Mouse (Mus musculus): ENCODE data around the gene Rasa2.

Gene Rasa2

DNA sequence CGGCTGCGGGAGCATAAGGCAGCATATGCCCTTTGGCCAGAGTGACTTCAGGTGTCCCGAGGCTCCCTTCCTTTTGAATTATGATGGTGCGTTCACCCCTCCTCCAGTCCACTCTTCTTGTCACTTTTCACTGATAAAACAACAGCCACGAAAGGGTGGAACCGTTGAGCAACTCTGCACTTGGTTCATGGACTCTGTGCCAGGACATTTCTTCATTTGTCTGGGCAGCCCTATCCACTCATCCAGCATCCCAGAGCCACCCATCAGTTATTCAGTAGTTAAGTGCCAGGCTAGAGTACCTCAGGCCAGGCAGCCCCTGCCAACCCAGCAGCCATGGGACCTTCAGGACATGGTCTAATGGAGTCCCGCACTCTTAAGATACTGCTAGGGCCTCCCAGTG, 7.1 kb upstream of the Rasa2 start:
- DNase-seq (ENCODE audit: low read depth): no peak

DNA sequence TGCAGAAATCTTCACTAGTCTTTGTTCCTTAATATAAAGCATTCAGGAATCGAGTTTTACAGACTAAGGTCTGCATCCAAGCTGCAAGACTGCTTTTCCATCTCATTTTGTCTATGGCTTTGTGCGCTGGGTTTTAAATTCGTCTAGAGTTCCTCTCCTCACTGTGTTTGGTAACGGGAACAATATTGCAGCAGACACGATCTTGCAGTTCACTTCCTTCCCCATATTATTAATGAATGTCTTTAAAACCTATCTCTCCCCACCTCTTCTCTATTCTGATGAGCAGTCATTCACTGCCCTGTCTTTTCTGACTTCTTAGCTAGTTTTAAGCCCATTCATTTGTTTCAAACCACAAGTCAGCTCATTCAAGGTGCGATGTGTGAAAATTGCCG, 5.7 kb upstream of the Rasa2 start:
- no peak for DNase-seq (ENCODE audit: low read depth)

DNA sequence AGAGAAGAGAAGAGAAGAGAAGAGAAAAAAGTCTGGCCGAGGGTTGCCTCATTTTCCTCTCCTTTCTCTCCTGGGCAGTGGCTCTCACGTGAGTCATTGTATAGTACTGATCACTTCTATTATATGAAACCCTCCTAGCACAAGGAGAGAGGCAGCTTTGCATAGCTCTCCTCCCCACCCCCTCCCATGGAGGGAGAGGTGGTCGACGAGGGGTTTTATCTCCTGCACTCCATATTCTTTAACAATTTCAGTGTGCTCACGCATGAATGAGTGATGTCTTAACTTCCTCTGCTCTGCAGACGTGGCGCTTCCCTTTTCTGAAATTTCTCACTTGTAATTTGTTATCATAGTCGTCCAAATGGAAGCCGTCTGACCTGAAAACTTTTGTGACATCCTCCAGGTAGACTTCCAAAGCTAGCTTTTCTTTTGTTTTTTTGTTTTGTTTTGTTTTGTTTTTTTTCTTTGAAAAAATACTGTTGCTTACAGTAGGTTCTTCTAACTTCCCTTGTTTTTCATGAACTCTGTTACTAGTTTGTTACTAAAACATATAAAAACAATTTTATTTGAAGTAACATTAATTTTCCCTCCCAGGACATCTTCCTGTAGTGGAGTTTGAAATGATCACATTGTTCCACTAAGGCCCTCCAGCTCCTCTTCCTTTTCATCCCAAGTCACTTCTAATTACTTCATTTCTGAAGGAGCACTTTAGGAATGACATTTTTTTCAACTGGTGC, 5.2 kb upstream of the Rasa2 start:
- DNase-seq (ENCODE audit: low read depth): no peak

DNA sequence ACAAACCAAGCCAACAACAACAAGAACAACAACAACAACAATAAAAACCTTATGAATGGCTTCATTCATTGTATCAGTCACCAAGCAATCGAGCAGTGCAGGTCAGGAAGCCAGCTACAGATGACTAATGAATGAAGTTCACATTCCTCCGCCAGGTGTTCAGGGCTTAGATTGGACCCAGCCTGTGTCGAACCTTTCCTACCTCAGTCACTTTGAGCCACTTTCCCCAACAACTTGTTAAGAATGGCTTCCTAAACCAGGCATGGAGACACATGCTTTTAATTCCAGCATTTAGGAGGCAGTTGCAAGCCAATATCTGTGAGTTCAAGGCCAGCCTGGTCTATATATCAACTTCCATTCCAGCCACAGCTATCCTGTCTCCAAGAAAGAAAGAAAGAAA, 4.5 kb upstream of the Rasa2 start:
- DNase-seq (ENCODE audit: low read depth): no peak

DNA sequence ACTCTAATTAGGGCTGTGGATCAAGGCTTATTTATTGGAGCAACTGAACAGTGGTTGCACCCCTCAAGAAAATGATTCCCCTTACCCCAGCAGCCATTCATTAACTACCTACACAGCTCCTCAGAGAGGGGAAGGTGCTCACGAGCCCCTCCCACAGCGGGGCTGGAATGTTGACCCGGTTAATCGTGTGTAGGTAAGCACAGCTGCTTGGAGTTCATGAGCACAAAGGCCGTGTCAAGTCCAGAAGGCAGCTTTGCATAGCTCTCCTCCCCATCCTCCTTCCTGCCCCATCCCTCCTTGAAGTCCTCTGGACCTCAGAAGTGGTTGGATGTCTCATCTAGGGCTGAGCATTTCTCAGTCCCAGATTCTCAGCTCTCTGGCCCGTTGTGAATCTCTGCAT, 3.8 kb upstream of the Rasa2 start:
- no peak for DNase-seq (ENCODE audit: low read depth)

DNA sequence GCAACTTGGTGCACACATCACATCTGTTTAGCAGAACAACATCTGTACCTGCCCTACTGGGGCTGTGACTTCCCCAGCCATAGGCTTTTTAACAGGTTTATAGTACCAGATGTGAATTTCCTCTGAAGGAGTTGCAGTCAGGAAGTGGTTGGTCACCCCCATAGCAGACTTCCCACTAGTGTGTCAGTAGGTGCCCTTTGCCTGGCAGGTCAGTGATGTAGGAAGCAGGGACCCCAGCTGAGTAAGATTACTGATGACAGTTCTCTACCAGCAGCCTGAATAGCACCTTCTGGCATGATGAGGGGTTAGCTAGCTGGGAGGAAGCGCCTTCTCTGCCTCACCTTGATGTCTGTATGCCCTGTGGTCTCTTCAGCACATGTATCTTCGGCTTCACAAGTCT, 2.4 kb upstream of the Rasa2 start:
- DNase-seq (ENCODE audit: low read depth): peak; percentile 41

DNA sequence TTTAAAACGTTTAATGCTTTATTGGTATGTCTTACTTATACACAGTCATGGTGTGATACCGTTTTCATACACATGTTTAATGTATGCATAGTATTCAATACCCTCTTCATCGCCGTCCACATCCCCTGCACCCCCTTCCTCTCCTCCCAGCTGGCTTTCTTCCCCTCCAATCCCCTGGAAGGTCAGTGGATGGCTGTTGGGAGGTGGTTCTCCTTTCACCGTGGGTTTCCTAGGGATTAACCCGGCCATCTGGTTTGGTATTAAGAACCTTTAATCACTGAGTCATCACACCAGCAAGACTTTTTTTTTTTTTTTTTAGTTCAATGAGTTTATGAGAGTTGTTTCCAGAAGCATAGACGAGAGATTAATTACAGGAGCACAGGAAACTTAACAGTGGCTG, 1.3 kb upstream of the Rasa2 start:
- DNase-seq (ENCODE audit: low read depth): no peak

DNA sequence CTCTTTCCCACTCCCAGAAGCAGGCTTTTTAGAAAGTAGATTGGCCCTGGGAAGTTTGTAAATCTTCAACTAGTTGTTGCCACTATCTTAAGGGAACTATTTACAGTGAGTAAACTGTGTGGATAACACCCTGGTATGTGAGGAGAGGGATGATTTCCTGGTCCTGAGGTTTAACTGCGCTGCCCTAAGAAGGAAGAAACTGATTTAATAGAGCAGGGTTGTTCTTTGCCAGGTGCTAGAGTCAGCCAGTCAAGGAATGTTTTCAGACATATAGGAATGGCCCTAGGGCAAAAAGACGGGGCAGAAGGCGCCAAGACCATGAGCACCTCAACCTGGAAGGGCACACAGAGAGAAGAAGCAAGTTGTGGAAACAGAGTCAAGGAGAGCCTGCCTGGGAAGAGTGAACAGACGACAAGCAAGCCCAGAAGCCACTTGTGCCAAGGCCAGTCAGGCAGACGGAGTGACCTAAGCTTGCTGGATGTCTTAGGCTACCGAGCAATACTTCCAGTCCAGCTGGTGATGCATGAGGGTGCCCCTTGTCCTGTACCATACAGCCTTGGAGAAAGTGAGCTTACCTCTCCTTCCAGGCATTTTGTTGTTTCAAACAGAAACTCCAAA, 765 bp upstream of the Rasa2 start:
- no peak for DNase-seq (ENCODE audit: low read depth)

DNA sequence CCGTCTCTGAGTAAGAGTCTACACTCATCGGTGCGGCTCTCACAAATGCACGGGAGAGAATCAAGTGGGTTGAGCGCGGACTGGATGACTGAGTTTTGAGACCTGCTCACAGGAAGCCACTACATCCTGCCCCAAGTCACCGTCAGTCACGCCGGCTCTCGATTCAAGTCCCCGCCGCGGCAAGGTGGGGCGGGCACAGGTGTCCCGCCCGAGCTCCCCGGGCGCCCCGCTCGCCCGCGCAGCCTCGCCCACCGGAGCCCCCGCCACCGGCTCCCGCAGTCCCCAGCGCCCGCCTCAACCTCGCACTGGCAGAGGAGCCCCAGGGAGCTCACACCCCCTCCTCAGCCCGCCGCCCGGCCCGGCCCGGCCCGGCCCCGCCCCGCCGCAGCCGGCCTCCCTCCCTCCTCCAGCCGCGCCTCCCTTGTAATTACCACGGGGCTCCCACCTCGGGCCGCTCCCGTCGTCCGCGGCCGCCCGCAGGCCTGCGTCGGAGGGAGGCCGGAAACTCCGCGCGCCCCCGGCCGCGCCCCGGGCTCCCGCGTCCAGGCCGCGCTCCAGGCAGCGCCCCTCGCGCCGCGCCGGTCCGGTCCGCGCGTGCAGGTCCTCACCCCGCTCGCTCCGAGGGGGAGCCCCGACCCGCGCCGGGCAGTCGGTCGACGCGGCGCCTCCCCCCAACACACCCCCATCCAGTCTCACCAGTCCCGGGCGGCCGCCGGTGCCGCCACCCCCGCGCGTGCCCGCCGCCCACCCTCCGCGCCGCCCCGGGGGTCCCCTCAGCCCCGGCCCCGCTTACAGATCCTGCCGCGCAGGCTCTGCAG, 637 bp downstream of the Rasa2 start:
- peak; percentile 89 for DNase-seq (ENCODE audit: low read depth)

DNA sequence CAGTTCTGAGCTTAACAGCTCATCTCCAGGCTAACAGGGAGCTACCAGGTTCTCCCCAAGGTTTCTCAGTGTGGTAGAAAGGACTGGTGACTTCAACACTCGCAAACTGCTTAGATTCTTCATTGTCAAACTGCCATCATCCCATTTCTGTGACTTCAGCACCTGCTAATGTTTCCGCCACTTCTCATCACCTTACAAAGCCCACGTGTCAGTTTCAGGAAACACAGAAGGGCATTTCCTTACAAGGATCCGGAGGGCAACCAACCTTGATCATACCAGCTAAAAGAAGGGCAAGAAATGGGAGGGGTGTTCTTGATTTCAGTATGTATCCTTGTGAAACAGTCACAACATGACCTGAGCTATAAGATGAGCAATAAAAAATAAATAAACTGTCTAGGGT, 2.3 kb downstream of the Rasa2 start:
- DNase-seq (ENCODE audit: low read depth): peak; percentile 50

DNA sequence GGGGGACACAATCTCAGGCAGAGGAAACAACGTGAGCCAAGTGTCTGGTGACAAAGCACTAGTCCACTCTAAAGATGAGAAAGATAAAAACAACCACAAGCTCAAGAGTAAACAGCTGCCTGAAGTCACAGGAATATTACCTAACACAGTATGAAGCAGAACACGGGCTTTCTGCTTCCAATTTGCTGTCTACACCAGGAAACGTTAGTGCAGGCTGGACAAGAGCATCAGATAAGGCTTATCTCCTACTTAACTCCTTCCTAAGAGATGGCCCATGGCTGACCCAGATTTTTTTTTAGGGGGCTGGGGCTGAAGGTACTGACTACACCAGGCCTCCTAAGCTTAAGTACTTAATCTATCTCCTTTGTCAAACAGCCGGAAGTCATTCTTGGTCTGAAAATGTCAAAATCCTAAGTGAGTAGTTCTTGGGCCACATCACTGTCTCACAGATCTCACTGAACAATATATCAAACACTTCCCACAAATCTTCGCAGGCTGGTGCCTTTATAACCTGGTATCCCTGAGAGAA, 3.8 kb downstream of the Rasa2 start:
- peak; percentile 35 for DNase-seq (ENCODE audit: low read depth)

DNA sequence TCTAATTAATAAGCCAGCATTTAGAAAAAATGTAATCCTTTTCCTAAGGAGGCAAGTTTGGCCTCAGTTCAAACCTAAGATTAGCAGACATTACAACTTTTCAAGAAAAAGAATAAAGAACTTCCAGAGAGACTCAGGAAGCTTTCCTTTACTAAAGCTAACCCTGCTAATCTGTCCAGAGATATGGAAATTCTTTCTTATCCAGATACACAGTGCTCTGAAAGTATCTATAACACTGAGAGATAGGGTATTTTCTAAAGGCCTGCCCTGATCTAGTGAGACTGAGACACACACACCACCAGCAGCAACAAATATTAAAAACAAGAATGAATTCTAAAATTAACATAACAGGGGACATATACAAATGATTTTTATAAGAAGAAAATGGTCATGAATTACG, 4.4 kb downstream of the Rasa2 start:
- no peak for DNase-seq (ENCODE audit: low read depth)

DNA sequence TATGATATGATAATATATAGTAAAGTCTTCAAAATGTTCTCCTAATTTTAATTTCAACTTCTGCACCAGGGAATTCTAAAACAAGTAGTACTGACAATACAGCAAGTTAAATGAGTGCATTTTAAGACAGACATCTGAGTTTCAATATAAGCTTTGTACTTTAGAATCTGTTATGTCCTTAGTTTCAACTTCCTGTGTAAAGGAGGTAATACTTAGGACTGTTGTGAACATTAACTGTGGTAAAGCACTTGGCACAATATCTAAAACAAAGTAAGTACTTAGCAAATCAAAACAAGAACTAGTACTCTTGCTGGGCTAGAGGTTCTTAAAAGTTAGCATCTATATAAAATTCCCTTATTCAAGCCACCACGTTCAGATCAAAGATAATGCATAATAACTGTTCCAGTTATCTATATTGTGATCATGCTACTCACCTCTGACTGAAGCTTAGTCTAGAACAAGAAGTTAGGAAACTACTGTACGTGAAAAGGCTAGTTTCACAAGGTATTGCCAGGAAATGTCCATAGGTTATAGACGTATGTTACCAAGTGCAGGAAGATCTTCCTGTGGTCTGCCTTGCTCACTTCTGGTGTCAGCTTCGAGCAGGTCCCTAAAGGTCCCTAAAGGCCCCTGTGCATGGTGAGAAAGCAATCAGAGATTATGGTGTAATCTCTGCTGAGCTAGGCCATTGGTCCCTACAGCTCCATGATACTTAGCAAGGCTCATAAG, 12.8 kb downstream of the Rasa2 start:
- peak; percentile 37 for DNase-seq (ENCODE audit: low read depth)

DNA sequence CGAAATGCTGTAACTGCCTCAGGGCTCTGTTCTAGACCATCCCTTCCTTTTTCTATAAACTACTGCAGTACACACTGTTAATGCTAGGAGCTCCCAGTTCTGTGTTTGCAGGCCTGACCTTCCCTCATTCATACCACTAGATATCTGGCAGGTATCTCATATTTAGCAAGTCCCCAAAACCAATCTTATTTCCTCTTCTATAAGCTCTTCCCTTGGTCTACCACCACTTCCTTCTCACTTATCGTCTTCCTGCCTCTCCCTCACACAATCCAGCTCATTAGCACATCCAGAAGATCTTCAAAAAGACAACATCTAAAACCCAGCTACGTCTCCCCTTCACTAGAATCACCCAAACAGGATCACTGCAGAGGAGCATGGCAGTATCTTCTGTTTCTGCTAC, 19.1 kb downstream of the Rasa2 start:
- peak; percentile 18 for DNase-seq (ENCODE audit: low read depth)

DNA sequence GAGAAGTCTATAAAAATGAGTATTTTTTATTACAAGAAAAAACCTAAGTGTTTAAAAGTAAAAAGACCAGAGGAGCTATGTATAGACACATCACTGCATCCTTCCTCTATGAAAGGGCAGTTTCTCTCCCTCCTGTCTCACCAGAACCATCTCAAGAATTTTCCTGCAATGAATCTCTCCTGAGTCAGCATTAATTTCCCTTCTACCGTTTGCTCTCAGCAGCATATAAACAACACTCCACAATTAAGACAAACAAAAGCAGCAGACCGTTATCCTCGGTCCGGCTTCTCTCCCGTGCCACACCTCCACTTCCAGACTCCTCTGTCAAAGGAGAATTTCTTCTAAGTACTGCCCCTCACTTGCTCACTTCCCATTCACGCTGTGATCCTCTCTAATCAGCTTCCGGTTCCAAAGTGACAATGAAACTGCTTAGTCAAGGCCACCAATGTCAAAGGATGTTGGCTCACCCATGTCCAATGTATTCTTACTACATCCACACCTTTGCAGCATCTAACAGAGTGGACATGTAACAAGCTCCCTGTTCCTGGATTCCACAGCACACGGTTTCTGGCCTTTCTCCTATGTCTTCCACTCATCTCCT, 19.6 kb downstream of the Rasa2 start:
- DNase-seq (ENCODE audit: low read depth): no peak

DNA sequence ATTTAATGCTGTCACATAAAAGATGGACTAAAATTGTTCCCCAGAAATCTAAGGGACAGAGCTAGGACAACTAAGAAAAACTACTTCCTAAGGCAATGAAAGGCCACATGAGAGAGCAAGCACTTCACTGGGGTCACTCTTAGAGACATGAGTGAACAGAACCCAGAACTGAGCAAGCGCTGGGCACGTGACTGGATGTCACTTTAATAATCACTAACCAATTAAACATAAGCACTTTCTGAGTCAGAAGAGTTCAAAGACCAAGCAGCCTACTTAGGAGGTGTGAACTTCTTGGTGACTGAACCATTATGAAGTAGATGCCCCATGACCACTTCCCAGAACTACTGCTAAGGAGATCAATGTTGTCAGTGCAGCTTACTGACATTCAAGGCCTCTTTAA, 20.6 kb downstream of the Rasa2 start:
- no peak for DNase-seq (ENCODE audit: low read depth)

DNA sequence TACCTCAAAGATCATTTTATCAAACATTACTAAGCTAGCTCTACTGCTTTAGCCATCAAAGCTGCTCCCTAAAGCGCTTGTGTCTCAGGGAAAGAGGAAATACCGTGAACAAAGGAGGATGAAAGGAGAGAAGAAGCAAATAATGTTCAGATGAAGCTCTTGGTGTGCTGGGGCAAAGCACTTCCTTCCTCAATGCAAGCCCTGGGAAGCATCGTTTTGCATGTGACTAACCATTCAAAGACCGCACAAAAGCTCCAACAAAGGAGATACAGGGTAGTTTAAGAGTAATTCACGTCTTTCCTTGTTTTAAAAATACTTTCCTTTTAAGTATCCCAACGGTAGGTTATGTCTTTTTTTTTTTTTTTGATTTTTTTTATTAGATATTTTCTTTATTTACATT, 28.0 kb downstream of the Rasa2 start:
- DNase-seq (ENCODE audit: low read depth): no peak

DNA sequence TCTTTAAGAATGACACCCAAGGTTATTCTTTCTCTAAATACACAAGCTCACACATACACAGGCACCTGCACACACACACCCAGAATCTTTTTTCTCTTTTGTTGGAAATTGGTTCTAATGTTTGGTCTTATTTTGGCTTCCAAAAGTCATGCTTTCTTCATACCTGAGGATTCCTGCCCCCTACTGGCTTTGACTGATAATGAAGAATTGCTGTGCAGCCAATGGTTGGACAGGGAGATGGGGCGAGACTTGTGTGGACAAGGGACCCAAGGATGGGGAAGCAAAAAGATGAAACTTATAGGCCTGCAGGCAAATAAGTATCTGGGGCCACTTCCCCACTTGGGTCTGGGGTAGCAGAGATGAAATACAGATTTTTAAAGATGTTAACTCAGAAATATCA, 33.5 kb downstream of the Rasa2 start:
- DNase-seq (ENCODE audit: low read depth): peak; percentile 41

DNA sequence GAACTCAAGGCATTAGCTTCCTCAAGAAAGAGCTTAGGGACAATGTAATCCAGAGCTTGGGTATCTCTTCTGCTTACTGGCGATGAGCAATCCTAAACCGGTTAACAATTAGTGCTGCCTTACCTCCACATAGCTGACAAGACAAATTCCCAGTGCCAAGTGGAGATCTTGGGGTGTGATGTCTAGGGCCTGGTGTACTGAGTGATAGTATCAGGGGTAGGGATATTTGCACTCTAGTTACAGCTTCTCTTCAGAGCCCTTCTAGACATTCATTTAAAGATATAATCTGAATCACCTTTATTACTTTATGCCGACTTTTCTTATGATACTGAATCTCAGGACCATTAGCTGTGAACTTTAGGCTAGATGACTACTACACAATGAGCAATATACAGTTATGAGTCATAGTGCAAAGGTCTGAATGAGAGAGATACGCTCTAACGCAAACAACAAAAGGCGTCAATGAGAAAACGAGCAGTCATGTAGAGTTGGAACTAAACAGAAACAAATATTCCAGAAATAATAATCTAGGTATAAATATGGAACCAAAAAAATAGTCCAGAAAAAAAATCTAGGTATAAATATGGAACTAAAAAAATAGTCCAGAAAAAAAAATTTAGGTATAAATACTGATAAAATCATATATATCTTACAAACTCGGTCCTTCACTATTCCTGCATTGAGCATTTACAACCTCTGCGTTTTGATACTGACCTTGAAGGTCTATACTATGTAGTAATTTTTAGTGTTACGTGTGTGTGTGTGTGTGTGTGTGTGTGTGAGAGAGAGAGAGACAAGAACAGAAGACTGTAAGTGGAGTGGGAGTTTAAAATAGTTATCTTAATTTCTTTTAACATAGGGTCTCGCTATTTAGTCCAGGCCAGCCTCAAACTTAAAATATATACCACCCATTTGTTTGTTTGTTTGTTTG, 38.5 kb downstream of the Rasa2 start:
- no peak for DNase-seq (ENCODE audit: low read depth)

DNA sequence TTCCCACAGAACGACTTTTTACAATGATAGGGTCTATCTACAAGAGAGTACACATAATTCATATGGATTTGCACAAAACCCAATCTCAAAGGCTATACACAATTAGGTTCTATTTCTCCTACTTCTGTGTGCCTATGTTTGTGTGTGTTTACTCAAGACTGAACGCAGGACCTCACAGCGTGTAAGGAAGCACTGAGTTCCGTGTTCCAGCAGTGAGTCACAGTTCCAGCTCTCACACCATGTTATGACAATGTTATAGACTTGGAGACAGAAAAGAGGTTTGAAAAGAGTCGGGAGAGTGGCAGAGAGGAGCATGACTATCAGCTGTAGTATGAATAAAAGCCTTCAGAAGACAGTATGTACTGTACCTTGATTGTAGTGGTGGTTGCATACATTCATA, 42.1 kb downstream of the Rasa2 start:
- DNase-seq (ENCODE audit: low read depth): no peak

DNA sequence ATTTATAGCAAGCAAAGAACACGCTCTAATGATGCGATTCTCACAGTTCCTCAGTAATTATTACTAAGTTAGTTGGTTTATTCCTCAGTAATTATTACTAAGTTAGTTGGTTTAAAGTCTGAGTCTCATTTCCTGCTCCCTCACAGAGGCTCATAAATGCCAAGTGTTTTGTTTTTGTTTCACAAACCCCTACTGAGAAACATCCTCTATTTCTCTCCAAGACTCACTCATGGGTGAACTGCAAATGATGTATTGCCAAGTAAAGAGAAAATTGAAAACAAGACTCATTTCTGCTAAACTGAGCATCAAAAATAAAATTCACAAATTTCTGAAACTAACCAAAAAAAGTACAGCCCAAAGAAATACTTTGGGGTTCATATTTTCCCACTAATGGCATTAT, 47.9 kb downstream of the Rasa2 start:
- no peak for DNase-seq (ENCODE audit: low read depth)

All from naive thymus-derived CD4-positive, alpha-beta T cell, adult 2 months (primary cell).